Mouse (Mus musculus) heart, adult 8-10 months (tissue): ENCODE results near the gene Xpot. TPM values are rescaled to one million over a fixed set of nuclear protein-coding genes. Genes with fewer than 3 reads are reported as not detected.

Experiments
- DNase-seq: peaks from one replicate; pipeline ENCODE4 v3.0.0; 2022; ENCODE audit warnings: low spot score
- microRNA-seq: library from miRNA; unstranded; fragments of <30 nt; microRNA quantifications from one replicate; pipeline ENCODE4 v1.2.0, GENCODE M21; 2022
- total RNA-seq, 4 experiments: library from RNA; stranded (reverse); gene quantifications; 2 replicates each; pipeline ENCODE4 v1.2.4; 2022

The Xpot gene
- total RNA-seq, 4 experiments from 2014 or later = 29.2 to 31.6 (median 31.1) TPM

DNA sequence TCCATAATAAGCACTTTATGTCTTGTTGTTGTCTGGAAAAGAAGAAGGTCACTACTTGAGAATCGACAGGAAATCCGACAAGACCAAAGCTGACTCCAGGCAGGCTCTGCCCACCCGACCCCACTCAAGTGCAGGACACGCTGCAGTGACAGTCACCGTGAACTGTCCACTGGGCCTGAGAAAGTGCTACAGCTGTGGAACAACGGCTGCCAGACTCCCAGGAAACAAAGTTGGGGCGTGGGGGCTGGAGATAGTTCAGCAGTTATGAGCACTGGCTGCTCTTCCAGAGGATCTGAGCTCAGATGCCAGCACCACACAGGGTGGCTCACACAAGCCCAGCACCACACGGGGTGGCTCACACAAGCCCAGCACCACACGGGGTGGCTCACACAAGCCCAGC is 49.8 kb downstream of the Xpot start:
- no peak for DNase-seq

DNA sequence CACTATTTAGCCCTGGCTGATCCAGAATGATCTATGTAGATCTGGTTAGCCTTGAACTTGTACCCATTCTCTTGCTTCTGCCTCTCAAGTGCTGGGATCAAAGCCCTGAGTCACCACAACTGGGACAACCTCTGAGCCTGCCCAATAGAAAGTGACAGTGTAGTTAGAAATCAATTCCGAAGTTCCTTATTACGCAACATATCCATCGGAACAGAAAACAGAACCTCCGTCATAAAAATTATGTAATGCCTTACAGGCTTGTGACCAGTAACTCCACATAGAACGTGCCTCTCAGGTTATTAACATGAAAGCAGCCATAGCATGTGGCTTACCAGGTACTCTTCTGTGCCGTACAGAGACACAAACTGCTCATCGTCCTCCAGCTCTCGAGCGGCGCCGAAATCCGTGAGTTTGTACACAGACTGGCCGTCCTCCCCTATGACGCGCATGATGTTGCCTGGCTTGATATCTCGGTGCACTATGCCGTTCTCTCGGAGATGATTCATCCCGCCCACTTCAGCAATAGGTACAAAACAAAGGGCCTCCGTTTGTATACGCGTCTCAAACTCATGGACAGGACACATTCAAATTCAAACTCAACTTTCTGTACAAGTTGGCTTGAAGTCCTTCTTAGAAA is 54.5 kb downstream of the Xpot start:
- DNase-seq = no peak

DNA sequence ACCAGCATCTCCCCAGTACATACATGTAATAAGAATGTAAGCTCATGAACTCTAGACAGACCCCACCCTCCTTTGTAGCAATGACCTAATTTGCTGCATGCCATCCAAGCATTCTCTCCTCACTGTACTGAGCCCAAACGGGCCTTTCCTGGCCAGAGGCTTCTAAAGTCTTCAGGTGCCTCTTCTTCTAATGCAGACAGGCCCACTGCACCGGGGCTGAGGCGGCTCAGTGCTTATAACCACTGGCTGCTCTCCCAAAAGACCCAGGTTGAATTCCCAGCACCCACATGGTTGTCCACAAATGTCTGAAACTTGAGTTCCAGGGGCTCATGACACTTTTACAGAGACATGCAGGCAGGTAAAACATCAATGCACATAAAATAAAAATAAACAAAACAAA is 55.1 kb downstream of the Xpot start:
- DNase-seq = no peak

DNA sequence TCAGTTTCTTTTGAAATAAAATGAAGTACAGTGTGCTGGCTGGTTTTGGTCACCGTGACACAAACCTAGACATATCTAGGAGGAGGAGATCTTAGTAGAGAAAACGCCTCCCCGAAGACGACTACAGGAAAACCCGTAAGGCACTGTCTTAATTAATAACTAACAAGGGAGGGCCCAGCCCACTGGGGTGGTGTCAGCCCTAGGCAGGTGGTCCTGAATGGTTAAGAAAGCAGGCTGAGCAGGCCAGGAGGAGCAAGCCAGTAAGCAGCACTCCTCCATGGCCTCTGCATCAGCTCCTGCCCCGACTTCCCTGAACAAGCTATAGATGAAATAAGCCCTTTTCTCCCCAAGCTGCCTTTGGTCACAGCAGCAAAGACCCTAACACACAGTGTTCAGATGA is 56.3 kb downstream of the Xpot start:
- DNase-seq = no peak

DNA sequence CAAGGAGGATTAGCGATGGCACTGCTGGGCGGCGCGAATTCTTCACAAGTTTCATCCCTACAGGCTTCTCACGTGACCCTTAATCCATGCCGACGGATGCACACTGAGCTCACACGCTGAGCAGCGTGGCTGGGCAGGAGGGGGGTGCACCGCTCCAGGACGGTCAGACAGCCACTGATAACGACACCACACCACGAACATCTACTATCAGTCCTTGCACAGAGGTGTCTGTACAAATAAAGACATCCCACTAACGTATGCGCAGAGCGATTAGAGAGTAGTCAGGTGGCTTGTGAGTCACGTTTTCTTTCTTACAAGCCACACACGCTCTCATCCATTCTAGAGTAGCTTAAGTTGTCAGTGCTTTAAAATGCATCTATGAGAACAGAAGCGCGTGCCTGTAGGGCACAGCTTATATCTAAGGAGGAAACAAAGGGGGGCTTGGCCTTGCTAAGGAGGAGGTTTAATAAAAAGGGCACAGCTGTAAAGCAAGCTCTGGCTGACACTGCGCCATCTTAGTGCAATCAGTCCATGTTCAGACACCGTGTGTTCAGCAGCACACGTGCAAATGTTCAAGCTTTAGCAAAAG is 57.0 kb downstream of the Xpot start:
- DNase-seq = no peak

DNA sequence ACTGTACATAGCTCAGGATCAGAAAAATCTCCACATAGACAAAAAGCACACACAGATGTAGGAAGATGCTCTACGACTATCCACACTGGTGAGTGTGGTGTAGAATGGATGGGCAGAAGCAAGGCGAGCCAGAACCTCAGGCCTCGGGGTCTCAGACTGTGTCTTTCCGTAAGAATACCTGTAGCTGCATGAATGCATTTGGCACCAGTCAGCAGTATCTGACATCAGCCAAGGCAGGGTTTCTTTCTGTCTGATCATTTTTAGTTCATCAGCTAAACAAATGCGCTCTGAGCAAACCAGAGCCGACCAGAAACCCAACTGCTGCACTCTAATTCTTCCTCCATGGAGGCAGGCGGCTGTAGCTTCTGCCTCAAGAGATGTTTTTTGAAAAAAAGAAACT is 57.6 kb downstream of the Xpot start:
- no peak for DNase-seq

DNA sequence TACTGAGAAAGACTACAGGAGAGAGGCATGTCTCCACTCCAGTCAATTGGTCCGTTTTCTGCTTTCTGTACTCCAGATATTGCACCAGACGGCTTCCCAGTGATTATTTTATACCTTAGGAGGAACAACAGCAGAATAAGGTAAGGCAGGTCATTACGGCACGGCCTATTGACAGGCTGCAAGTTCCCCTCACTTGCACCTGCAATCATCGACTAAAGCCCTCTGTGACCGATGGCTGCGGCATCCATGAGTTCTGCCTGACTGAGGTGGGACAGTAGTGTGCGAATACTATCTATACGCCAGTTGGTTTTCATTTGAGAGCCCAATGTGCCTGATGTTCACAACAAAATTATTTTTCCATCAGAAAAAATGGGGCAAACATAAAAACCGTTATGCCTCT is 58.1 kb downstream of the Xpot start:
- no peak for DNase-seq

DNA sequence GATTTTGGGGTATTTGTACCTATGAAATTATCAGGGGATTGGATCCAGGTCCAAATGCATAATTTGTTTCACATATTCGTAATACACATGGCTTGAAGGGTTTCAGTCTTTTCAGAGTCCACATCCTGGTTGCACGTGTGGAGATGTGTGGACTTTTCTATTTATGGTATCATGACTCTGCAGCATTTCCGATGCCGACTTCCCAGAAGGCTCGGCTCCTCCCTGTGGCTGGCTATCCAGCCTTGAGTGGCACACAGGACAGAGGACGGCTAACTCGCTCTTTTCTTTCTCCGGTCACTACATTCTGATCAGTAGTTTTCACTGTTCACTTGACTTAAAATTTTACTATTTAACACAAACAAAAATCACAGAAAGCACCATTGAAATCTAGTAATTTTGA is 61.7 kb downstream of the Xpot start:
- DNase-seq = no peak

DNA sequence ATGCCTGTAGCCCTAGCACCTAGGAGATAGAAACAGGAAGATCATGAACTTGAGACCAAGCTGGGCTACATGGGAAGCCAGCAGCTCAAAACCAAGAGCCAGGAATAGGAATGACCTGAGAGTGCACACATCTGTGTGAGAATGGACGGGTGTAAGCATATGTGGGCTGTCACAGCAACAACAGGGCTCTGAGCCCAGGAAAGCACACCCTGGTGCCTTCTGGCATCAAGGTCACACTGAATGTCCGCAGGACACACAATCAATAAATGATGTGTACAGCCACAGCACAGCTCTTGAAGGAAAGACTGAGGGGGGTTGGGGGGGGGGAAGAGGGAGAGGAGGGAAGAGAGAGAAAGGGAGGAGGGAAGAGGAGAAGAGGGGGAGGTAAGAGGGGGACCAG is 67.9 kb downstream of the Xpot start:
- no peak for DNase-seq

DNA sequence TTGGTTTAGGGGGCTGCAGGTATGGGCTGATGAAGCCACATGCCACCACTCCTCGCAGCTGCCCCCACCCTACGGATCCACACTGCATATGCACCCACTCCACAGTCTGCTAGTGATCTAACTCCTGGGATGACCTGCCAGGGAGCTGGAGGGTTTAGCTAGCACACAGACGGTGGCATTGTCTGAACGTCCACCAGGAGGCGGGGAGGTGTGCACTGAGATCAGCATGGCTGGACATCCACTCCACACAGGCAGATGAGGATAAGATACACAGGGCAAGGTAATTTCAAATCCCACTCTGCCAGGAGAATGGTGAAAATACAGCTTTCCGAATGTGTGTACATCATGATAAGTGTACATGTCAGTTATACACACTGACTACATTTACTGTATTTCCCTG is 69.9 kb downstream of the Xpot start:
- no peak for DNase-seq

DNA sequence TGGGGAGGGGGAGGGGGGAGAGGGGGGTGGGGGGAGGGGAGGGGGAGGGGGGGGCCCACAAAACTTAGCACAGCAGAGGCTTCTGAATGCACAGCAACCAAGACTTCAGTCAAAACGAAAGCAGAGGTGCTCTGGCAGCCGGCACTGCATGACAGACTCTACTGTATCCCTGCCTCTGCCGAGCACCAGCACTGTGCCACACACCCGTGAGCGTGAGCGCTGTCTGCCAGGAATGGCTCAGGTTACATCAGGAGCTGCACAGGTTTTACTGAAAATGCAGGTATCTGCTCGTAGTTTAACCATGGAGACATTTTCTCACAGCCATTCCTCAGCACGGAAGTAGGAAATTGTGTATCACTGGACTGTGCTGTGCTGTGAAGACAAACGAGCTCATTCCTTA is 75.8 kb downstream of the Xpot start:
- DNase-seq = no peak

DNA sequence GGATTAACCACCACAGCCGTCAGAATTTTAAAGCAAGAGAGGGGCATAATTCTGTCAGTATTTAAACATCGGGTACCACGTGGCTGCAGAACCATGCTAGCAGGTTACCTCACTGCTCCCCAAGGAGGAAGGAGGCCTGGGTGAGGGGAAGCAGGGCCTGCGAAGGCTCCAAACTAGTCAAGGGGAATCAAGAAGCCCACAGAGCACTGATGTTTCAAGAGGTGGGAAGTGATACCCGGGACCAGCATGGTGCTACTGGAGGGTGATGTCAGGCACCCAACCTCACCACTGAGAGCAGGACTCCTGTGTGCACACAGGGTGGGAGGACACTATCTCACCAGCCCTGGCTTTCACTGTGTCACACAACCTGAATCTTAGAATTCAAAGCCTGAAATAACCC is 76.5 kb downstream of the Xpot start:
- no peak for DNase-seq

DNA sequence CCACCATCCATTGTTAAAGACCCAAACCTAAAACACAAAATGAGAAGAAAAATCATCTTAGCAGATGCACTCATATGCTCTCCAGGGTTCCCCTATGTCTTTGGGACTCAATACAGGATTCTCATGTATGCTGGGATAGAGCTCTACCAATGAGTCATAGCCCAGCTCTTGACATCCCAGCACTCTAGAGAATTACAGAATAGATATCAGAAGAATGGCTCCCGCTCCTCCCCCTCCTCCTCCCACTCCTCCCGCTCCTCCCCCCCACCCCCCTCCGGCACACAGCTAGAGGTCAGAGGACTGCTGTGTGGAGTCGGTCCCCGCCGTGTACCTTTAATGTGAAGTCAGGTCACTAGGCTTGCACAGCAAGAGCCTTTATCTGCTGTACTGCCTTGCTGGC is 79.0 kb downstream of the Xpot start:
- no peak for DNase-seq

DNA sequence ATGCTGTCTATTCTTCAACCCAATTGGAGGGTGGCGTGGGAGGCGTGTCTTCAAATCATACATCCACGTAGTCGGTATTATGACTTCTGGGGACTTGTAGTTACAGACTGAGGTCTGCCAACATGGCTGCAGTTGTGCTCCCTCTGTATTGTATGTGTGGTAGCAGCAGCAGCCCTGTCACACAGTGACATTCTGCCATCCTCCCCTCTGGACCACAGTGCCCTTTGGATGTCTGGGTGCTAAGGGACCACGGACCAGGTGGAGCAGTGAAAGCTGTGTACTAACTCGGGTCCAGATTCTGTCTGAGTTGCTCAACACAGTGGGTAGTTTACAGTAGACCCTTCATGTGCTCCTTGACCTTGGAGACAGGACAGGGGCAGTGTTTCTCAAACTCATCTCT is 82.6 kb downstream of the Xpot start:
- no peak for DNase-seq

DNA sequence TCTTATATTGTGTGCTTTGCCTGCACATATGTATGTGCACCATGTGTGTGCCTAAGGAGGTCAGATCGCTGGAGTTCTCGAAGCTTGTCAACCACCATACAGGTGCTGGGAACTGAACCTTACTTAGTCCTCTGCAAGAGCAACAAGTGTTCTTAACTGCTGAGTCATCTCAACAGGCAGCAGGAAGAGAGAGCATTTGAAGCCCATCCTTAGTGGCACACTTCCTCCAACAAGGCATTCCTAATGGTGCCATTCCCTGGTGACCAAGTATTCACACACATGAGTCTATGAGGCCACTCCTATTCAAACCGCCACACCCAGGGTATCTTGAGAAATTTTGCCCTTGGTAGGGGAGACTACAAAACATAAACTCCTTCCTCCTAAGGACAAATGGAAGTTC is 84.0 kb downstream of the Xpot start:
- no peak for DNase-seq

Small RNA genes lying within 50 kb of the gene (microRNA-seq; reads per million reads assigned to microRNA genes)
- not detected for gene Gm24330

Other genes with a start within 250 kb of the Xpot start
- gene Rassf3, start 150.0 kb downstream of the Xpot start, total RNA-seq = 100 to 1,000 TPM; 131 to 151 (median 141) TPM
- 10 to 100 TPM; 12.0 to 17.2 (median 16.2) TPM for gene Tbk1, start 39.5 kb downstream of the Xpot start, total RNA-seq
- not detected for gene D930020B18Rik, start 15.3 kb upstream of the Xpot start, total RNA-seq
- gene BC048403, start 113.6 kb upstream of the Xpot start, total RNA-seq = 1 to 10 TPM; 1.5 to 2.0 (median 1.8) TPM